Mouse (Mus musculus): ENCODE data around the gene Fgf14.
"Not testable (repeated sequence)": the region's sequence is repeated elsewhere in the genome, so short reads cannot be mapped to it uniquely, and the experiment has no call there.

The Fgf14 gene

DNA sequence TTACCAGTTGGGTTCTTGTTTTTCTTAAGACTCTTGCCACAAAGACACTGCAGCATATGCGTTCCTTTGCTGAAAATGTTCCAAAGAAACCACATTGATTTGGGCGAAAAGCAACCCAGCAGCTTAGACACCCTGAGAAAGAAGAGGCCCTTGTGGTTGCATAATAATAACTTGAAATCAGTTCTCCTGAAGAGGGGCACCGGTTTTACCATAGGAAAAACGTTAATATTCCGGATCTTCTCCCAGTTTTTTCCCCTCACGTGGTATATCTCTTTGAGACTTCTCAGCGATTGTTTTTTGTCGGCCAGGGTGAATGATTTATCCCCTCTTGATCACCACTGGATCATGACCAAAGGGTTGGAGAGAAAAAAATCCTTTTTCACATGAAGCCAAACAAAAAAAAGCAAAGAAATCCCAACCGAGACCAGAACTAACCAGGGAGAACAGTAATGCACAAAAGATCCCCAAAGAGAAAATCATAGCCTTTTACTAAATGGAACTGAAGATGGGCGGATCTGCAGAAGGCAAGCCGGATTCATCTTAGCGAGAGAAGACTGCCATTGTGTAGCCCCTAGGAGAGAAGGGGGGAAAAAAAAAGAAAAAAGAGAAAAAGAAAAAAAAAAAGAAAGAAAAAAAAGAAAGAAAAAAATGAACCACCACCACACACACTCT, at the start of gene Fgf14:
TSS of gene Fgf14 (minus strand) at position 622 of the 672 bp plus-strand sequence.
- DNase-seq (ENCODE audit: inconsistent age in 2 of 2, low spot score in 1 of 2), result peak in 1 of 2 experiments; percentile 17

GRCm38 (mm10) chr14:124677379-124677778, 452 bp upstream of the Fgf14 start:
- DNase-seq (ENCODE audit: inconsistent age in 2 of 2, low spot score in 1 of 2), result peak in 1 of 2 experiments; percentile 17

DNA sequence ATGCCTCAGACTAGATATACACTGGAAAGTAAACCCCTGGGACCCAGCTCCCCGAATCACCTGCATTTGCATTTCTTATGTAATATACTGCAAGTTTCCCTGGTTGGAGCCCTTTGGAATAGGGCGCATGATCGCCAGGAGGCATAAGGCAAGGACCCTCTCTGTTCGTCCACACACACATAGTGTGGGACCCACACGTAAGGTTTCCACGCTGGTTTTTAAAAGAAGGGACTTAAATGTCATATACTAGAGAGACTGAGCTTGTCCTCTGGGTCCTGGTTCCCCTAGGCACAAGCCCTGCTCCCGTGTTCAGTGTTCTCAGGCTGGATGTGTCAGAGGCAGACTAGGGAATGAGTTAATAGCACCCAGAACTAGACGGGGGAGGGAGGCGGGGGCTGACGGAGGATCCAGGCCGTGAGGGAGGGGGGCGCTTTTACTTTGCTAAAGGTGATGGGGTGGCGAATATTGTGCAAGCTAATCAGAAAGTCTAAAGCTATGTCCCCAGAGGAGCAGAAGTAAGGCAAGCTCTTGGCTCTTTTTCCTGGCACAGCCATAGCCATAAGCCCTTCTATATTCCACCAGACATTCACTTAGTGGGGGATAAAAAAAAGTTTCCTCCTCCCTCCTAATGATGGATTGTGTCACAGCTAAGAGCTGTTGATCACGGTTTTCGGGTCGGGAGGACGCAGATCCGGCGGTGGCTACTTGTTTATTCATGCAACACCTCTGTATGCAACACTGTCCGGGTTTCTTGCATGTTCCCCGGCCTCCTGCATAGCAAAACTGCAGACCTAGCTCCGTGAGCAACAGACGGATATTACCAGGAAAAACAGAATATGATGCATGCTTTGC, 1.0 kb downstream of the Fgf14 start:
- DNase-seq (ENCODE audit: inconsistent age in 2 of 2, low spot score in 1 of 2), result peak in 1 of 2 experiments; percentile 54

DNA sequence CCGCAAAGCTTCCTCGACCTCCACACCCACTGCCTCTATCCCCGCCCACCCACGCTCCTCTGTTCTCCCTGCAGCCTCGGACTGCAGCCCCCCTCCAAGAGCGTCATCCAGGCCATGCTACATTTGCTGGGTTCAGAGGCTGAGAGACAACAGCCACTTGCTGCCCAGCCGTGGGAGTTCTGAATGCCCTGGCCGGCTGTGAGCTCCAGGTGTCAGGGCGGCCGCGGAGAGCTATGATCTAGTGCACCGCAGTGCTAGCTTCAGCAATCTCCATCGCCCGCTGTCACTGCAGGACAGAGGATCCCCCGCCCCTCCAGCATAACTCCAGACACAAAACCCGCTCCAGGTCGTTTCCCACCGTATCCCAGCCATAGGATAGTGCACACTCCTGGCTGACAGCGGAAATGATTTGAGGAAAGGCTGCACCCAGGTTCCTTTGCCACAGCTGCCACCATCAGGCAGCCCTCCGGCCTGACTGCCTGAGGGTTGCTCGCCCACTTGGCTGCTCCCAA, 1.7 kb downstream of the Fgf14 start:
- no peak for DNase-seq (ENCODE audit: inconsistent age in 2 of 2, low spot score in 1 of 2)

- no peak for DNase-seq (ENCODE audit: inconsistent age in 2 of 2, low spot score in 1 of 2)
Observed at GRCm38 (mm10) chr14:124674536-124675141, 2.3 kb downstream of the Fgf14 start.

DNA sequence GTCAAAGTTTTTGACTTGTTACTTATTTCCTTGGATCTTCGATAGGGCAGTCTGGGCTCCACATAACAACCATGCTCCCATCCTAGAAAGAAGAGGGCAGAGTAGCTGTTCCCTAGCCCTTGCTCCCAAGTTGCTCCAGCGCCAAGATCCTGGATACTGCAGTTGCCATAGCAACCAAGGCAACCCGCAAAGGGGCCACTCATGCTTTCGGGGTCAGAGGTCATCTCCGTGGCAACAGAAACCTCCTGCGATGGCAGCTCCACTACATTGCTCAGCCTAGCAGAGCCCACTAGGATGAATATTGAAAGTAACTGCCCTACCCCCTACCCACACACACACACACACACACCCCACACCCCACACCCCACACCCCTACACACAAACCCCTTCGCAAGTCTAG, 7.2 kb downstream of the Fgf14 start:
- peak in 1 of 2 experiments; percentile 23 for DNase-seq (ENCODE audit: inconsistent age in 2 of 2, low spot score in 1 of 2)

GRCm38 (mm10) chr14:124642822-124643221, 34.1 kb downstream of the Fgf14 start:
- DNase-seq (ENCODE audit: inconsistent age in 2 of 2, low spot score in 1 of 2), result no peak

GRCm38 (mm10) chr14:124634881-124635280, 42.0 kb downstream of the Fgf14 start:
- DNase-seq (ENCODE audit: inconsistent age in 2 of 2, low spot score in 1 of 2), result peak in 1 of 2 experiments; percentile 30

GRCm38 (mm10) chr14:124613473-124613872, 63.5 kb downstream of the Fgf14 start:
- DNase-seq (ENCODE audit: inconsistent age in 2 of 2, low spot score in 1 of 2), result no peak

DNA sequence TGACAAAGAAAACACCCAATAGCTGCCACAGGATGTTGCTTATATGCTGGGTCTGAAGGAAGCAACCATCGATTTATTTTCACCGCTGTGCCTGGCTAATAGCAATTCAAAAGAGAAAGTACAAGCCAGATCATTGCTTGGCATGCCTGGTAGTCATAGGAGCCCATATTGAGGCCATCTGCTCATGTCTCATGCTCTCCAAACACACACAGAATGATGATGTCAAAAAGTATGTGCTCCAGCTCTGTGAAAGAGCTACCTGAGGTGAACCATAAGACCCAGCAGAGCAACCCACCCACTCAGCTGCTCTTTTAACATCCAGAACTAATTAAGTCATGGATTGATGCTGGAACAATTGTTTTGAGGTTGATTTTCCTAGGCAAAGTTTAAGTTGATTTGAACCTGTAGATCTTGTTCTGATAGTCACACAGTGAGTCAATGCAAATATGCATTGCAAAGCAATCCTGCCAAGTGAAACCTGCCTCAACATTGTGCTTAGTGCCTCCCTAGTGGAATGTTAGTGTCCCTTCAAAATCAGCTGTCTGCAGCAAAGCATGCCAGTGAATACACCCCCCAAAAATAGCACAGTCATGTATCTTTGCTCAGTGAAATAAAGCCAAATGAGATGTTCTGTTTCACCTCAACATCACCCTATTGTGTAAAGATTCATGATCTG, 70.8 kb downstream of the Fgf14 start:
- no peak for DNase-seq (ENCODE audit: inconsistent age in 2 of 2, low spot score in 1 of 2)

GRCm38 (mm10) chr14:124605031-124605743, 71.7 kb downstream of the Fgf14 start:
- no peak for DNase-seq (ENCODE audit: inconsistent age in 2 of 2, low spot score in 1 of 2)

DNA sequence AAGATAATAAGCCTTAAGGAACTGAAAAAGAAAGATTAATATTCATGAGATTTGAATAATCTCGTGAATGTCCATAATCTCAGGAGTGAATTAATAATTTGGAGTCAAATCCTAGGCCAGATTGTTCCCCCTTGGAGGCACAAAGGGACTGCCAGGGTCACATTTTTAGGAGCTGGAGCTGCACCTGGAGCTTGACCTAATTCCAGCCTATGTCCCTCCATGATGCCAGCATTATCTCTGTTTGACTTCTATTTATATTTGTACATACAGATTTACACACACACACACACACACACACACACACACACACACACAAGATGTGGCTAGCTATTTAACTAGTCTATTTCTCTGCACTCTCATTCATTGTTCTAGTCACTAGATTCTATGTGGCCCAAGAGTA, 100.4 kb downstream of the Fgf14 start:
- DNase-seq (ENCODE audit: inconsistent age in 2 of 2, low spot score in 1 of 2), result no peak

- DNase-seq (ENCODE audit: inconsistent age in 2 of 2, low spot score in 1 of 2), result peak in 1 of 2 experiments; percentile 21
Observed at GRCm38 (mm10) chr14:124575130-124575885, 101.6 kb downstream of the Fgf14 start.

DNA sequence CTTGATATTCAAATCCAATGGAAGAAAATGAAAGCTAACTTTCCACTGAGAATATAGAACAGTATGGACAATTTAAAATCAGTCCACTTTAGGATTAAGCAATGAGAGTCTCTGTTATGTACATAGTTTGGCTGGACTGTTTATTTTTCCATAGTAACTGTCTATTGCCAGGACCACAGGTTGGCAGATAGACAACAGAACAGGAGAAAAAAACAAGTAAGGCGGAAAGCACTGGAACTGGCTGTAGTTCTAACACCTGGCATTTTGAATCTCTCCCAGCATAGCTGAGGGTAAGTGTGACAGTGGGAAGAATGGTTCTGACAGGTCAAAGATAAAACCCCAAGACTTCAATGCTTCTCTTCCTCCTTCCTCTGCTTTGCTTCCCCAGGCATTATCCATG, 110.5 kb downstream of the Fgf14 start:
- no peak for DNase-seq (ENCODE audit: inconsistent age in 2 of 2, low spot score in 1 of 2)

GRCm38 (mm10) chr14:124561544-124561943, 115.4 kb downstream of the Fgf14 start:
- no peak for DNase-seq (ENCODE audit: inconsistent age in 2 of 2, low spot score in 1 of 2)

- DNase-seq (ENCODE audit: inconsistent age in 2 of 2, low spot score in 1 of 2), result no peak
Observed at GRCm38 (mm10) chr14:124536106-124536505, 140.8 kb downstream of the Fgf14 start.

DNA sequence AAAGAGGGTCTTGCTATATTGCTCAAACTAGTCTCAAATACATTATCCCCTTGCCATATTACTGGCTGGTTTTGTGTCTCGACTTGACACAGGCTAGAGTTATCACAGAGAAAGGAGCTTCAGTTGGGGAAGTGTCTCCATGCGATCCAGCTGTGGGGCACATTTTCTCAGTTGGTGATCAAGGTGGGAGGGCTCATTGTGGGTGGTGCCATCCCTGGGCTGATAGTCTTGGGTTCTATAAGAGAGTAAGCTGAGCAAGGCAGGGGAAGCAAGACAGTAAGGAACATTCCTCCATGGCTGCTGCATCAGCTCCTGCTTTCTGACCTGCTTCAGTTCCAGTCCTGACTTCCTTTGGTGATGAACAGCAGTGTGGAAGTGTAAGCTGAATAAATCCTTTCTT, 141.6 kb downstream of the Fgf14 start:
- not testable (repeated sequence) for DNase-seq (ENCODE audit: inconsistent age in 2 of 2, low spot score in 1 of 2)

DNA sequence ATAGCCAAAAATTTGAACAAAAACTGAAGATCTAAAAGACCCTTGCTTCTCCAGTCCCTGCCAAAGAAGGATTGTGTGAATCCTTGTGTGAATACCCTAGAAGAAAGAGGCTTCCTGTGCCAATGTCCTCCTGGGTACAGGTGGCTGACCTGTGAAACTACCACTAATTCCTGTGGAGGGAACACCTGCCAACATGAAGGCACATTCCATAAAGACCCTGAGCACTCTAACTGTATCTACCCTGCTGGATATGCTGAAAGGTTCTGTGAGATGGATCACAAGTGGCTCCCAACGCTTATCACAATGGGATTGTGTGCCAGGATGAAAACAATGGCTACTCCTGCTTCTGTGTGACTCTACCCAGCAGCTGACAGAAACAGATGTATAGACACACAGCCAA, 144.9 kb downstream of the Fgf14 start:
- DNase-seq (ENCODE audit: inconsistent age in 2 of 2, low spot score in 1 of 2), result no peak

- no peak for DNase-seq (ENCODE audit: inconsistent age in 2 of 2, low spot score in 1 of 2)
Observed at GRCm38 (mm10) chr14:124512009-124512408, 164.9 kb downstream of the Fgf14 start.

DNA sequence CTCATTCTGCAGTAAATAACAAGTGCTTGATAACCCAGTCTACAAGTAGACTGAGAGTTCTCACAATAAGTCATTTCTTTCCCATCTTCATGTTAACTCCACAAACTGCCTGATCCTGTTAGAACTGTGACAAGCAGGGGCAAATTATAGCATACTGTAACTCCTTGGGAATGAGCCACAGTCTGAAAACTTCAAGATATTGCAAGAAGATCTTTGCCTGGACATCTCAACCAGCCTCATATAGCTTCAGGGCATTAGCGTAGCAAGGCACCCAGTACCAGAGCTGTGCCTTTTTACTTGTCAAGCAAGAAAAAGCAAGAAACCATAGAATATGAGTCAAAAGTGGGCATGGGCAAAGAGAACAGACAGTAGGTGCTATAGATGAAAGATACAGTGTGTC, 188.0 kb downstream of the Fgf14 start:
- DNase-seq (ENCODE audit: inconsistent age in 2 of 2, low spot score in 1 of 2), result no peak
